Mouse (Mus musculus) MEL (cell line): Measurements from ENCODE around the gene Olfr394.

ENCODE experiments used
- CHD2 ChIP-seq: IDR thresholded peaks from 2 replicates; pipeline ENCODE4 v1.6.1; 2011; ENCODE audit warnings: low read length, improper control_type of control experiment
- CTCF ChIP-seq, 3 experiments: IDR thresholded peaks in 2 of 3; conservative IDR thresholded peaks in 1 of 3; 2 replicates each; pipeline ENCODE4 v1.5.1; 2011 to 2012; ENCODE audit warnings: low read length in 3 of 3, low read depth in 2 of 3, mild to moderate bottlenecking in 2 of 3, improper control_type of control experiment in 1 of 3, inconsistent platforms in 1 of 3, mixed read lengths in 1 of 3, moderate library complexity in 1 of 3; ENCODE audit not compliant: control insufficient read depth in 1 of 3, insufficient read depth in 1 of 3, poor library complexity in 1 of 3, severe bottlenecking in 1 of 3
- GATA1 ChIP-seq: IDR thresholded peaks from 2 replicates; pipeline ENCODE4 v1.6.1; 2011; ENCODE audit warnings: low read depth, low read length, improper control_type of control experiment
- POLR2A ChIP-seq, 2 experiments: IDR thresholded peaks; 2 replicates each; pipeline ENCODE4 v1.6.1; 2011 to 2012; ENCODE audit warnings: low read length in 2 of 2, mild to moderate bottlenecking in 2 of 2, control low read depth in 1 of 2, improper control_type of control experiment in 1 of 2, low read depth in 1 of 2, moderate library complexity in 1 of 2; ENCODE audit not compliant: control insufficient read depth in 1 of 2, insufficient read depth in 1 of 2, poor library complexity in 1 of 2
- TCF12 ChIP-seq: IDR thresholded peaks from 2 replicates; pipeline ENCODE4 v1.6.1; 2014; ENCODE audit warnings: low read depth, mild to moderate bottlenecking, inconsistent platforms, low read length, improper control_type of control experiment, moderate library complexity
- USF1 ChIP-seq: IDR thresholded peaks from 2 replicates; pipeline ENCODE4 v1.6.1; 2014; ENCODE audit warnings: low read depth, mild to moderate bottlenecking, inconsistent platforms, low read length, improper control_type of control experiment, moderate library complexity
- ZNF384 ChIP-seq: IDR thresholded peaks from 2 replicates; pipeline ENCODE4 v1.6.1; 2012; ENCODE audit warnings: low read depth, mild to moderate bottlenecking, inconsistent platforms, low read length, improper control_type of control experiment

DNA sequence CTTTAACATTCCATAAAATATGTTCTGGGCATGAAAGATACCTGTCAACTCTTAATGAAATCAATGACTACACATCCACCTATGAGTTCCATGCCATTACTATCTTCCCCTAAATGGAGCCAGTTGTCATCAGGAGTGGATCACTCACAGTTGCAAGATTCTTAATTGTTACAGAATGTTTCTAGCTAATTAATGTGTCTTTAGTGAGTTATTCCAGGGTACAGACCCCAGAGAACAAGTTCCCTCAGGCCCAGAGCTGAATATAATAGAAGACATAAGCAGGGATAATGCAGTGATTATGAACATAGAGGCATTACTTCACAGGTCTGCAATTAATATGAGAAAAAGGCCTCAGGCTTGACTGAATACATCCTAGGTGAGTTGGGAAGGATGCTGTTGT is 45.8 kb upstream of the Olfr394 start, which contains the start of gene Olfr23:
- TF ChIP-seq USF1 (no peak), POLR2A (IDR thresholded peaks at IDR 0.05; ENCODE audit: control insufficient read depth in 1 of 2, insufficient read depth in 1 of 2, low read depth in 1 of 2, low read length in 2 of 2, poor library complexity in 1 of 2) (no peak), CHD2 (no peak), TCF12 (no peak), CTCF (IDR thresholded peaks at IDR 0.05 in 2 of 3, conservative IDR thresholded peaks at IDR 0.05 in 1 of 3; ENCODE audit: control insufficient read depth in 1 of 3, insufficient read depth in 1 of 3, low read depth in 2 of 3, low read length in 3 of 3, poor library complexity in 1 of 3, severe bottlenecking in 1 of 3) (no peak), GATA1 (no peak), ZNF384 (no peak)
